Mouse (Mus musculus) bone marrow, adult 2 months (tissue): Measurements from ENCODE around the gene Get4.

Experiments
- CTCF ChIP-seq: fragments of 200-500 bp; IDR thresholded peaks from 2 replicates; pipeline ENCODE4 v1.5.1; 2011; ENCODE audit warnings: low read length, control low read depth; ENCODE audit not compliant: control insufficient read depth, insufficient read depth
- POLR2A ChIP-seq: fragments of 200-500 bp; IDR thresholded peaks from 2 replicates; pipeline ENCODE4 v1.6.1; 2011; ENCODE audit warnings: low read depth, mild to moderate bottlenecking, control low read depth, low read length, borderline replicate concordance; ENCODE audit not compliant: control insufficient read depth

DNA sequence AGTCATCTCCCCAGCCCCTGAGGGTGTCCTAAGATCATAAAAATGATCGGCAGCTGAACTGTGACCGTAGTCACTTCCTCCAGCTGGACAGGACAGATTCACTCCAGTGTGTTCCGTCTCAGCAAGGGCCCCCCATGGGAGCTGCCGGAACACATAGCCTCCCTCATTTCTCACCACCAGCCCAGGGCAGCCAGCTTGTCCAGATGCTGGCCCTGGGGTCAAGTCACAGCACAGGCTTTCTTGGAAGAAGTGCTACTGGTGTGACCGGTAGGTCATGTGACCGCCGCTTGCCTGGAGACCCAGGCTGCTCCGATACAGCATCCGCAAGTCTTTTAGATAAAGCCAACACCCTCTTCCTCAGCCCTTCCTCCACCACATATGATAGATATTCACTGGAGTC is 61.4 kb downstream of the Get4 start:
- TF ChIP-seq POLR2A (no peak), CTCF (no peak)
